Mouse (Mus musculus): ENCODE data around the gene Plekhh3.
A peak's percentile ranks its signal among the peaks of the same experiment; 100 is the strongest.

DNA sequence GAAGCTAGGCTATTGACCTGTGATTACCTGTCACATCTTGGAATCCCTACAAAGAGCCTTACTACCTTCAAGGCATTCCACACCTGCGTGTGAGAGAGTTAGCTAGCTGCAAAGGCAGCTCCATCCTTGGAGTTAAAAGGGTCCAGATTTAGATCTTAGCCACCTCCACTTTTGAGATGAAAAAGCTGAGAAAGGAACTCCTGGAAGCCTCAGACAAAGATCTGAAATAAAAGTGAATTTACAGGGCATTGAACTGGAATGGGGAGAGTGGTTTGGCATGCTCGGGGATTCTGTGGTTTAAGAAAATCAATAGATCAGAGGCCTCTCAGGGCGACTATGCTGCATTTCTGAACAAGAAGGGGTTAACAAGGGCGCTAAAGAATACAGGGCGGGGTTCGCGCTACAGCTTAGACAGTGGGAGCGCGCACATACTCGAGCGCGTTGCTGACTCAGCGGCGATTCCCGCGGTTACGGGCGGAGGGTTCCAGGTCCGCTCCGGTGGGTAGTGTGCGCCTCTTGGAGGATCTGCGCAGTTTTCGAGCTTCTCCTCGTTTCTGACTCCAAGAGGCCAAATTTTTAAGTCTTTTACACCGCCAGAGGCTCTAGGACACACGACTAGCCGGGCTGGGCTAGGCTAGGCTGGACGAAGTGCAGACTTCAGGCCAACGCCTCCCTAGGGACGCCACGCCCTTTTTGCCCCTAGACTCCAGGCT, 726 bp upstream of the Plekhh3 start:
- TF ChIP-seq CTCF (IDR thresholded peaks at IDR 0.05; ENCODE audit: low read depth) = no peak
- TF ChIP-seq EP300 (optimal IDR thresholded peaks at IDR 0.05) = peak; percentile 49

All from stomach, postnatal 0 days (tissue).